Mouse (Mus musculus): ENCODE data around the gene Xrra1. TPM values are rescaled to one million over a fixed set of nuclear protein-coding genes. Genes with fewer than 3 reads are reported as not detected.
"Not testable (repeated sequence)": the region's sequence is repeated elsewhere in the genome, so short reads cannot be mapped to it uniquely, and the experiment has no call there.

Xrra1 gene
- polyA plus RNA-seq, 1 experiment from 2014 or later: 0.07 TPM

- peaks cover 19% of the 10 kb centered on the region for H3K36me3 ChIP-seq (replicated peaks; ENCODE audit: insufficient read depth, low read length)
- H3K4me2 ChIP-seq (ENCODE audit: low read depth, low read length): no peak overlapping the region
- TF ChIP-seq CTCF (IDR thresholded peaks at IDR 0.05; ENCODE audit: low read depth): no peak
- TF ChIP-seq EP300 (IDR thresholded peaks at IDR 0.05; ENCODE audit: low read depth): no peak
- no peak for DNase-seq
- peaks cover 17% of the 10 kb centered on the region for H3K27me3 ChIP-seq (ENCODE audit: insufficient read depth, low read length)
- H3K27ac ChIP-seq (ENCODE audit: low read depth): no peak overlapping the region
- ATAC-seq: no peak
- H3K4me3 ChIP-seq (ENCODE audit: low read depth, low read length): no peak overlapping the region
- peaks cover 13% of the 10 kb centered on the region for H3K4me1 ChIP-seq (ENCODE audit: insufficient read depth)
- 91% methylated on average over 6 of the region's 6 CpGs for WGBS (ENCODE audit: insufficient replicate concordance)
- no peaks in the 10 kb centered on the region for H3K9me3 ChIP-seq (ENCODE audit: low read length)
- H3K9ac ChIP-seq (replicated peaks): no peak overlapping the region
Observed at GRCm38 (mm10) chr7:99919971-99920370, 61.1 kb downstream of the Xrra1 start.

- H3K4me1 ChIP-seq (ENCODE audit: insufficient read depth): peaks cover 13% of the 10 kb centered on the region
- WGBS (ENCODE audit: insufficient replicate concordance): 52% methylated on average over 2 of the region's 2 CpGs
- peaks cover 23% of the 10 kb centered on the region for H3K36me3 ChIP-seq (replicated peaks; ENCODE audit: insufficient read depth, low read length)
- H3K4me2 ChIP-seq (ENCODE audit: low read depth, low read length): no peak overlapping the region
- peaks cover 17% of the 10 kb centered on the region for H3K27me3 ChIP-seq (ENCODE audit: insufficient read depth, low read length)
- no peak for DNase-seq
- H3K9me3 ChIP-seq (ENCODE audit: low read length): no peaks in the 10 kb centered on the region
- H3K4me3 ChIP-seq (ENCODE audit: low read depth, low read length): no peak overlapping the region
- no peak overlapping the region for H3K27ac ChIP-seq (ENCODE audit: low read depth)
- no peak for TF ChIP-seq EP300 (IDR thresholded peaks at IDR 0.05; ENCODE audit: low read depth)
- TF ChIP-seq CTCF (IDR thresholded peaks at IDR 0.05; ENCODE audit: low read depth): no peak
- no peak overlapping the region for H3K9ac ChIP-seq (replicated peaks)
- no peak for ATAC-seq
Observed at GRCm38 (mm10) chr7:99920416-99920815, 61.5 kb downstream of the Xrra1 start.

- no peaks in the 10 kb centered on the region for H3K4me1 ChIP-seq (ENCODE audit: insufficient read depth)
- no peak overlapping the region for H3K27ac ChIP-seq (ENCODE audit: low read depth)
- TF ChIP-seq EP300 (IDR thresholded peaks at IDR 0.05; ENCODE audit: low read depth): no peak
- peak; percentile 74 for TF ChIP-seq CTCF (IDR thresholded peaks at IDR 0.05; ENCODE audit: low read depth)
- DNase-seq (peak; percentile 72), ATAC-seq (no peak)
- peaks cover 64% of the 10 kb centered on the region for H3K36me3 ChIP-seq (replicated peaks; ENCODE audit: insufficient read depth, low read length)
- no peak overlapping the region for H3K4me3 ChIP-seq (ENCODE audit: low read depth, low read length)
- WGBS (ENCODE audit: insufficient replicate concordance): 70% methylated on average over 10 of the region's 10 CpGs
- H3K9me3 ChIP-seq (ENCODE audit: low read length): no peaks in the 10 kb centered on the region
- H3K4me2 ChIP-seq (ENCODE audit: low read depth, low read length): no peak overlapping the region
- no peaks in the 10 kb centered on the region for H3K27me3 ChIP-seq (ENCODE audit: insufficient read depth, low read length)
- no peak overlapping the region for H3K9ac ChIP-seq (replicated peaks)
Observed at GRCm38 (mm10) chr7:99926916-99927714, 68.2 kb downstream of the Xrra1 start.

GRCm38 (mm10) chr7:99935758-99936157 is 76.8 kb downstream of the Xrra1 start:
- DNase-seq: no peak
- Histone ChIP-seq H3K4me3 (ENCODE audit: low read depth, low read length) (no peak overlapping the region), H3K27ac (ENCODE audit: low read depth) (no peak overlapping the region), H3K4me1 (ENCODE audit: insufficient read depth) (no peaks in the 10 kb centered on the region; the same call in 1 of the 2 replicates), H3K27me3 (ENCODE audit: insufficient read depth, low read length) (no peaks in the 10 kb centered on the region), H3K9ac (replicated peaks) (no peak overlapping the region), H3K36me3 (replicated peaks; ENCODE audit: insufficient read depth, low read length) (peaks cover 50% of the 10 kb centered on the region), H3K9me3 (ENCODE audit: low read length) (no peaks in the 10 kb centered on the region), H3K4me2 (ENCODE audit: low read depth, low read length) (no peak overlapping the region)
- no peak for ATAC-seq
- TF ChIP-seq CTCF (IDR thresholded peaks at IDR 0.05; ENCODE audit: low read depth) (peak; percentile 60), EP300 (IDR thresholded peaks at IDR 0.05; ENCODE audit: low read depth) (no peak)
- WGBS (ENCODE audit: insufficient replicate concordance): 69% methylated on average over 1 of the region's 1 CpGs

GRCm38 (mm10) chr7:99940669-99941068 is 81.8 kb downstream of the Xrra1 start:
- no peaks in the 10 kb centered on the region for H3K27me3 ChIP-seq (ENCODE audit: insufficient read depth, low read length)
- no peak overlapping the region for H3K27ac ChIP-seq (ENCODE audit: low read depth)
- DNase-seq (no peak), ATAC-seq (no peak)
- peaks cover 40% of the 10 kb centered on the region for H3K36me3 ChIP-seq (replicated peaks; ENCODE audit: insufficient read depth, low read length)
- no peak overlapping the region for H3K4me2 ChIP-seq (ENCODE audit: low read depth, low read length)
- 84% methylated on average over 1 of the region's 1 CpGs for WGBS (ENCODE audit: insufficient replicate concordance)
- no peaks in the 10 kb centered on the region; the same call in 1 of the 2 replicates for H3K4me1 ChIP-seq (ENCODE audit: insufficient read depth)
- H3K4me3 ChIP-seq (ENCODE audit: low read depth, low read length): no peak overlapping the region
- no peak overlapping the region for H3K9ac ChIP-seq (replicated peaks)
- H3K9me3 ChIP-seq (ENCODE audit: low read length): no peaks in the 10 kb centered on the region
- TF ChIP-seq CTCF (IDR thresholded peaks at IDR 0.05; ENCODE audit: low read depth): no peak
- no peak for TF ChIP-seq EP300 (IDR thresholded peaks at IDR 0.05; ENCODE audit: low read depth)

- Histone ChIP-seq H3K27me3 (ENCODE audit: insufficient read depth, low read length) (no peaks in the 10 kb centered on the region), H3K4me2 (ENCODE audit: low read depth, low read length) (no peak overlapping the region), H3K9ac (replicated peaks) (no peak overlapping the region), H3K27ac (ENCODE audit: low read depth) (no peak overlapping the region), H3K4me3 (ENCODE audit: low read depth, low read length) (no peak overlapping the region), H3K36me3 (replicated peaks; ENCODE audit: insufficient read depth, low read length) (peaks cover 55% of the 10 kb centered on the region), H3K9me3 (ENCODE audit: low read length) (no peaks in the 10 kb centered on the region), H3K4me1 (ENCODE audit: insufficient read depth) (no peaks in the 10 kb centered on the region)
- DNase-seq (no peak), ATAC-seq (no peak)
- TF ChIP-seq EP300 (IDR thresholded peaks at IDR 0.05; ENCODE audit: low read depth) (no peak), CTCF (IDR thresholded peaks at IDR 0.05; ENCODE audit: low read depth) (no peak)
- WGBS (ENCODE audit: insufficient replicate concordance): 84% methylated on average over 3 of the region's 3 CpGs
Observed at GRCm38 (mm10) chr7:99944520-99944919, 85.6 kb downstream of the Xrra1 start.

GRCm38 (mm10) chr7:99945012-99945411 is 86.1 kb downstream of the Xrra1 start:
- not testable (repeated sequence) for H3K9me3 ChIP-seq (ENCODE audit: low read length); H3K4me1 ChIP-seq (ENCODE audit: insufficient read depth); H3K9ac ChIP-seq (replicated peaks); H3K4me3 ChIP-seq (ENCODE audit: low read depth, low read length); H3K27ac ChIP-seq (ENCODE audit: low read depth); H3K4me2 ChIP-seq (ENCODE audit: low read depth, low read length); H3K27me3 ChIP-seq (ENCODE audit: insufficient read depth, low read length); ATAC-seq; DNase-seq
- 83% methylated on average over 22 of the region's 22 CpGs for WGBS (ENCODE audit: insufficient replicate concordance)
- H3K36me3 ChIP-seq (replicated peaks; ENCODE audit: insufficient read depth, low read length): peaks cover 57% of the 10 kb centered on the region
